Mouse (Mus musculus) CD4-positive, CD25-positive, alpha-beta regulatory T cell, adult 9 weeks (primary cell): ENCODE results near the gene Fn3k. TPM values are rescaled to one million over a fixed set of nuclear protein-coding genes. Genes with fewer than 3 reads are reported as not detected.

Experiments
- polyA plus RNA-seq: library from polyadenylated mRNA; unstranded; fragments of 100-300 nt; shearing (Covaris generic); gene quantifications from one replicate; pipeline ENCODE4 v1.2.1, GENCODE M21; 2017

The Fn3k gene
- polyA plus RNA-seq, result 0.50 TPM

DNA sequence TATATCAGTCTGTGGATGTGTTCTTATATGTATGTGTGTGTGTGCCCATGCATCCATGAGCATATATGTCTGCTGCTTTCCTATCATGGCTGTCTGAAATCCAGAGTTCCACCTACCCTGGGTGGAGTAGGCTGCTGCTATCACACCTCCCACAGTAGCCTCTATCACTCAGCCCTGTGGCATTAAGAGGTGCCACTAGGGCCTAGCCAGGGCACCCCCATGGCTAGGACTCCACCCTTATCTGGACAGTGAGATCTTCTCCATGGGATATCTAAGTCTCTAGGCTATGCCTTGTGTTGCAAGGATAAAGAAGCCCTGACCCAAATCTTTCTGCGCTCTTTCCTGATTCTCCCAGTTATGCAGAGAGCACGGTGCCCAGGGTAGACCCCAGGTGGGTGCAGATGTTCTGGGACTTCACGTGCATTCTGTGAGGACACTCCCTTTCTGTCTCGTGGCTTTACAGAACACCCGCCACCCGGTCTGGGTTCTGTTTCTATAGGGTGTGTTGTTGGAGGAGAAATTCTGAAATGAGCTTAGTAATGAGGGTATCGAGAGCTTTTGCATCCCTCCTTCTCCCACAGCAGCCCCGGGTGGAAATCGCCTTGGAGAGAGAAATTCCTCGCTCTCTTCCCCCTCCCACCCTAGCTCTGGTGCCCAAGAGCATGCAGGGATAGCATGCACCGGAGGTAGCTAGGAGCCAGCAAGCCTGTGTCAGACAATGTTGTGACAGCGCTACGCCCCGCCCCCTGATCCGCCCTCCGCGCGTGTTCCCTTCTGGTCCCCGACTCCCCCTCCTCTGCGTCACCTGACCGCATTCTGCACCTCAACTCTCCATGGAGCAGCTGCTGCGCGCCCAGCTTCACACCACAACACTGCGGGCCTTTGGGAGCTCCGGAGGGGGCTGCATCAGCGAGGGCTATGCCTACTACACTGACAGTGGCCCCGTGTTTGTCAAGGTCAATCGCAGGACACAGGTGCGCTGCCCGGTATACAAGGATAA is at the start of gene Fn3k:
Gene Fn3k (plus strand): TSS at position 758 of the 1,000 bp plus-strand sequence.

DNA sequence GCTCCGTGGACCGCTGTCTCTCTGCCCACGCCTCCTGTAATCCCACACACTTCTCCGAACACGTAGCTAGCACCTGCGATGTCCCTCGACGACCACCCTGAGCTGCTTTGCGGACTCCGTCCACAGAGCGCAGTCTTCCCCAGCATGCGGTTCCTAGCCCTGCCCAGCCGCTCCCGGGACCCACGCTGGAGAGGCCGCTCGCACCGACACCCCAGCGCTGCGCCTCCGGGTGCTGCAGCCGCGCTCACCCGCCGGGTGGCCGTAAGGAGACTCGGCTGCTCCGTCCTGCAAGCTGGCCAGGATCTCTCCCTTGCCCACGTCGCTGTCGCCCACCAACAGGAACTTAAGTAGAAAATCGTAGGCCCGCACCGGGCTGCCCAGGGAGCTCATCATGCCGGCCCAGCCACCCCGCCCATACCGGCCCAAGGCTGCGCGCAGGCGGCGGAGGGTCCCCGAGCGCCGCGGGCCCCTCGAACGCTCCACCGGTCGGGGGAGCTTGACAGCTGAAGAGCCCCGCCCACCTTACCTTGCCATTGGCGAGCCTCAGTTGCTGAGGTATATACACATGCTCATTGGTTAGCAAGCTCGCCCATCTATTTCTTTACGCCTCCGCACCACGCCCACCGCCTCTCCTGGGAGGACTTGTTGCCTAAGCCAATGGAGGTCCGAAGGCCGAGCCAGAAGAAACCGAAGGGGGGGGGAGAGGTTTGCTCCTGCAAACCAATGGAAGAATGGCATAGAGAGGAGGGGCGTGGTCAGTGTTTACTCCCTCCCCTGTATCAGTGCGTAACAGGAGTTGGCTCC is 46.8 kb upstream of the Fn3k start, which contains the start of gene Rab40b:
Gene Rab40b (minus strand): TSS at position 502 of the 804 bp plus-strand sequence.

DNA sequence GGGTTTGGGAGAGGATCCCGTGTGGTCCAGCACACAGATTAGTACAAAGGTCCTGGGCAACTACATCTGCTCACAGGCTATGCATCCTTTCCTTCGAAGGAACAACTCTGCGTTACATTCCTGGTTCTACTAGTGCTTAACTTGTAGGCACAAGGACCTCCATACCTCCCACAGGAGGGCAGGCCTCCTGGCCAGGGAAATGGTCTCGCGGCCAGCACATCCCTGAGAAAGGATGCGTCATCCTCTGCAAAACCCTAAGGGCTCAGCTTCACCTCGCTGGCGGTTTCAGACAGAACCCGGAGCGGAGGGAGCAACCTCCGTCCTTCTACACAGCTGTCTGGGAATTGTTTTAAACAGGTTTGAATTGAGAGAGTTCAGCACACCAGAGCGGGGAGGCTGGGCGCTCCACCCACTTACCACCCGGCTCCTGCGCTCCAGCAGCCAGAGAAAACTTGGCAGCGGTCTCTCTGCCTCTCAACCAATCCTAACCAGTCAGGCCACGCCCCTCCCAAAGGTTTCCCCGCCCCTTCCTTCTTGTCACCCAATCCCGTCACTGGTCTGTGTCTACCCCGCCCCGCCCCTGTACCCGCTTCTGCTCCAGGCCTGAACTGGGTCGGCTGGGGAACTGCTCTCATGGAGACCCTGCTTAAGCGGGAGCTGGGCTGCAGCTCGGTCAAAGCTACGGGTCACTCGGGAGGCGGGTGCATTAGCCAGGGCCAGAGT is 13.7 kb upstream of the Fn3k start, which contains the start of gene Fn3krp:
Gene Fn3krp (plus strand): TSS at position 572 of the 723 bp plus-strand sequence.

DNA sequence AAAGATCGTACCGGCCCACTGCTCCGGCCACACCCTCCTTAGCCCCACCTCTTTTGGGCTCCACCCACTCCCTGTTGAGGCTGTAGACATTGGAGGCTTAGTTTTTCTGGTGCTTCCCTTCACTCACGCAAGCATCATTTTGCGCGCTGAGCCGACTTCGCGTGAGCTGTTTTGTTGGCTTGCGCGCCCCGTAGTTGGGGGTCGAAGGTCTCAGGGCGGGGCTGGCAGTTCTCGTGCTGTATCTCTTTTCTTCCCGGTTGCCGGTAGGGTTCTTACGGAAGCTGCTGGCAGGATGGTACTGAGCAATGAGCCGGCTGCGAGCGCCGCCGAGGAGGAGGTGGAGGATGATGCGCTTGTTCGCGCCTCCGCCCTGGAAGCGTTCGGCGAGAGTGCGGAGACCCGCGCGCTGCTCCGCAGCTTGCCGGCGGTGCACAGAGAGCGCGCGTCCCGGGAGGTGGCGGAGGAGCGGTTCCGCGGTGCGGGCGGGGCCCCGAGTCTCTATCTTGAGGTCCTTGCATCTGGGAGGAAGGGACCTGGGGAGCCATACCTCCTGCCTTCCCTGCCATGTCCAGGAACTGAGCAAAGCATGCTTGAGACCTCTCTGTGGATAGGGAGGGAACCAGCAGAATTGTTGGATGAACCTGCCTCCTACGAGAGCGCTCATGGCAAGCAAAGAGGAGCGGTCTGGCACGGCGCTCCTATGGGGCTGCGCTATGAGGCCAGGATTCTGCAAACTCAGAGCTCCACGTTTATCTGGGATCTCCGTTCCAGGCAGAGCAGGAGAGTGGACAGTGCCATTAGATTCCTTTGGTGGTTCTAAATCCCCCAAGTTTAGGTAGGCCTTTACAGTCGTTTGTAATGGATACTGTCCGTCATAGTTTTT is 17.3 kb downstream of the Fn3k start, which contains the start of gene Tbcd:
Gene Tbcd (plus strand): TSS at position 197 of the 883 bp plus-strand sequence.

Other genes with a start within 250 kb of the Fn3k start
- 2.6 TPM for gene Hexdc, start 230.5 kb upstream of the Fn3k start, polyA plus RNA-seq
- gene Ogfod3, start 230.2 kb upstream of the Fn3k start, polyA plus RNA-seq, result 9.8 TPM
- gene Cybc1, start 205.6 kb upstream of the Fn3k start, polyA plus RNA-seq, result 132 TPM
- 40.3 TPM for gene Narf, start 197.7 kb upstream of the Fn3k start, polyA plus RNA-seq
- 2.3 TPM for gene Foxk2, start 174.9 kb upstream of the Fn3k start, polyA plus RNA-seq
- 55.0 TPM for gene Wdr45b, start 80.5 kb upstream of the Fn3k start, polyA plus RNA-seq
- gene Rab40b, start 46.7 kb upstream of the Fn3k start, polyA plus RNA-seq, result not detected
- 0.89 TPM for gene Fn3krp, start 13.5 kb upstream of the Fn3k start, polyA plus RNA-seq
- gene Tbcd, start 17.0 kb downstream of the Fn3k start, polyA plus RNA-seq, result 42.5 TPM
- 0.56 TPM for gene Zfp750, start 84.4 kb downstream of the Fn3k start, polyA plus RNA-seq
- 17.2 TPM for gene B3gntl1, start 238.2 kb downstream of the Fn3k start, polyA plus RNA-seq